Mouse (Mus musculus) intestine, postnatal 0 days (tissue): ENCODE measurements around the gene Tjp3. TPM values are rescaled to one million over a fixed set of nuclear protein-coding genes. Genes with fewer than 3 reads are reported as not detected.
A peak's percentile ranks its signal among the peaks of the same experiment; 100 is the strongest.

Experiments
- ATAC-seq: fragments of 200-750 bp; cut with Nextera tagmentation; 2 replicates; pipeline ENCODE4 v1.8.0; 2017; ENCODE audit warnings: mild to moderate bottlenecking, moderate TSS enrichment, moderate library complexity
- H3K27ac ChIP-seq: fragments of 300-500 bp; sonication (generic); 2 replicates; pipeline ENCODE4 v1.5.1; 2014; ENCODE audit warnings: mild to moderate bottlenecking, low read depth, low read length, moderate library complexity
- H3K27me3 ChIP-seq: fragments of 300-500 bp; sonication (generic); replicated peaks from 2 replicates; pipeline ENCODE4 v1.6.1; 2014; ENCODE audit warnings: low read length, mixed read lengths; ENCODE audit not compliant: control insufficient read depth, insufficient read depth
- H3K36me3 ChIP-seq: fragments of 300-500 bp; sonication (generic); 2 replicates; pipeline ENCODE4 v1.6.1; 2014; ENCODE audit warnings: mild to moderate bottlenecking, moderate library complexity; ENCODE audit not compliant: control insufficient read depth, insufficient read depth
- H3K4me1 ChIP-seq: fragments of 300-500 bp; sonication (generic); replicated peaks from 2 replicates; pipeline ENCODE4 v1.6.1; 2014; ENCODE audit warnings: antibody characterized with exemption, low read length, mixed read lengths; ENCODE audit not compliant: control insufficient read depth, insufficient read depth
- H3K4me2 ChIP-seq: fragments of 300-500 bp; sonication (generic); replicated peaks from 2 replicates; pipeline ENCODE4 v1.6.1; 2014; ENCODE audit warnings: low read depth, mild to moderate bottlenecking, moderate library complexity
- H3K4me3 ChIP-seq: fragments of 300-500 bp; sonication (generic); 2 replicates; pipeline ENCODE4 v1.5.1; 2014; ENCODE audit warnings: low read depth, low read length
- H3K9ac ChIP-seq: fragments of 300-500 bp; sonication (generic); 2 replicates; pipeline ENCODE4 v1.6.1; 2014; ENCODE audit warnings: mild to moderate bottlenecking, low read depth, low read length
- H3K9me3 ChIP-seq: fragments of 300-500 bp; sonication (generic); 2 replicates; pipeline ENCODE4 v1.6.1; 2016; ENCODE audit warnings: mixed run types; ENCODE audit not compliant: control insufficient read depth
- CTCF ChIP-seq: sonication (generic); IDR thresholded peaks from 2 replicates; pipeline ENCODE4 v1.5.1; 2016; ENCODE audit warnings: low read depth, mild to moderate bottlenecking, control low read depth, antibody characterized with exemption, moderate library complexity
- WGBS: fragments of 180-500 bp; shearing (Covaris S2); extraction: QIAGEN DNeasy Blood & Tissue Kit; methylation state at CpG from one replicate; pipeline ENCODE4 v1.1.7; 2014; 5-methylcytosine and 5-hydroxymethylcytosine counted together
- polyA plus RNA-seq: library from polyadenylated mRNA; unstranded; fragments of >200 nt; fragmentation: Nextera tagmentation; extraction: Ambion mirVana; gene quantifications from 2 replicates; pipeline ENCODE4 v1.2.1, GENCODE M21; 2015

Tjp3 gene
- polyA plus RNA-seq, 1 experiment from 2014 or later: 43.4 TPM

DNA sequence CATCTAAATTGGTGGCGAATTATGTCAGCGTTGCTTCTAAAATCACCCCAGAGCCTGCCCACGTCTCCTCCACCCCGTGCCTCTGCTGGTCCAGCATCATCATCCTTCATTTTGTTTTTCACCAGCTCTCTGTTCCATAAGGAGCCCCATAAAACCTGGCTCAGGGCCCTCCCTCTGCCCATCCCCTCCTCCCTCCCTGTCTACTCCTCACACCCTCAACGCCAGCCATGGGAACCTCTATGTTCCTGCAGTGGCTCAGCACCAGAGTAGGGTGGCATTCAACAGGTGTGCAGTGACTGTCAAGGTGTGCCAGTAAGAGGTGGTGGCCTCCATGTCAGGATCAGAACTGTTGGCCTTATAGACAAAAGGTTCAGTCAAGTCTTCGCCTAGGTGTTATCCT is 3.8 kb upstream of the Tjp3 start:
- Histone ChIP-seq H3K9me3 (no peaks in the 10 kb centered on the region), H3K4me1 (peaks cover 24% of the 10 kb centered on the region), H3K27ac (no peak overlapping the region), H3K4me3 (no peak overlapping the region), H3K4me2 (peak overlapping the region; percentile 88; the same call in 1 of the 2 replicates), H3K36me3 (no peaks in the 10 kb centered on the region), H3K27me3 (no peaks in the 10 kb centered on the region), H3K9ac (no peak overlapping the region)
- no peak for ATAC-seq
- no peak for TF ChIP-seq CTCF
- 88% methylated on average over 6 of the region's 6 CpGs for WGBS

GRCm38 (mm10) chr10:81294442-81294841 is 3.1 kb upstream of the Tjp3 start:
- peak overlapping the region; percentile 30 for H3K27ac ChIP-seq
- H3K36me3 ChIP-seq: no peaks in the 10 kb centered on the region
- peaks cover 19% of the 10 kb centered on the region for H3K4me1 ChIP-seq
- no peaks in the 10 kb centered on the region for H3K9me3 ChIP-seq
- peak overlapping the region; percentile 88 for H3K4me2 ChIP-seq
- ATAC-seq: no peak
- no peaks in the 10 kb centered on the region for H3K27me3 ChIP-seq
- TF ChIP-seq CTCF: no peak
- WGBS: 26% methylated on average over 8 of the region's 8 CpGs
- no peak overlapping the region for H3K9ac ChIP-seq
- peak overlapping the region; percentile 76; the same call in 1 of the 2 replicates for H3K4me3 ChIP-seq

- peak overlapping the region; percentile 76 for H3K4me3 ChIP-seq
- peaks cover 16% of the 10 kb centered on the region for H3K4me1 ChIP-seq
- H3K9ac ChIP-seq: peak overlapping the region; percentile 67
- no peaks in the 10 kb centered on the region for H3K36me3 ChIP-seq
- peak overlapping the region; percentile 84 for H3K27ac ChIP-seq
- no peaks in the 10 kb centered on the region for H3K27me3 ChIP-seq
- ATAC-seq: no peak
- 2% methylated on average over 25 of the region's 25 CpGs for WGBS
- TF ChIP-seq CTCF: no peak
- H3K9me3 ChIP-seq: no peaks in the 10 kb centered on the region
- H3K4me2 ChIP-seq: peak overlapping the region; percentile 88
These were observed 2.1 kb upstream of the Tjp3 start for GRCm38 (mm10) chr10:81293334-81294030.

DNA sequence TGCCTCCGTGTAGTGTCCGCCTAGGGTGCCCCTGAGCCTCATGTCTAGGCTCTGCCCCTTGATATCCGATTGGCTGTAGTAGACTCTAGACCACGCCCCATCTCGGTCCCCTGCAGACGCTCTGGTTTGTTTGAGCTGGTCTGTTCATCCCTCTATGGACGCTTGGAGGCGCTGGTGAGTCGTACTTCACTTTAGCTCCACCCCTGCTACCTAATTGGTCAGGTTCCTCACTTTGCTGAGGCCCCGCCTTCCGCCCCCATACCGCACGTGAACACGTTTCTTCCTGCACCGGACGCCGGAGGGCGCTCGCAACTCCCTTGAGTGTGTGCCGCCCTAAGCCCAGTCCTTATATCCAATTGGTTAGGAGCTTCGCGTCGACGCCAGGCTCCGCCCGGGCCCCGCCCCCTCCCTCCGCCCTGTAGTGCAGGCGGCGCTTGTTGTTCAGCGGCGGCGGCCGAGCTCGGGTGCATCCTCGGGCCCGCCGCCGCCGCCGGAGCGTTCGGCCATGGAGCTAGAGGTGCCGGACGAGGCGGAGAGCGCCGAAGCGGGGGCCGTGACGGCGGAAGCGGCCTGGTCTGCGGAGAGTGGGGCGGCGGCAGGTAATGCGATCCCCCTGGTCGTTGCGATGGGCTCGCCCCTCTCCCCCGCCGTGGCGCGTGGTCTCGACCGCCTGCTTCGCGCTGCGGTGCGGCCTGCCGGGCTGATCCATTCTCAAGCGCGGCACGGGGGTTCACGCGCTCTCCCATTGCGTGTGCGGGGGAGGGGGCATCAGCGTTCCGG is 1.4 kb upstream of the Tjp3 start, which contains the start of gene Pip5k1c:
Pip5k1c (plus strand) TSS at position 410 of the 780 bp plus-strand sequence.
- H3K9me3 ChIP-seq: no peaks in the 10 kb centered on the region
- ATAC-seq: peak; percentile 90
- peak within 1 kb of the TSS; percentile 92 for H3K27ac ChIP-seq
- peak within 1 kb of the TSS; percentile 88 for H3K4me2 ChIP-seq
- H3K27me3 ChIP-seq: no peaks in the 10 kb centered on the region
- H3K4me3 ChIP-seq: peak within 1 kb of the TSS; percentile 76
- peak; percentile 96 for TF ChIP-seq CTCF
- H3K9ac ChIP-seq: peak within 1 kb of the TSS; percentile 67
- peaks cover 11% of the 10 kb centered on the region for H3K4me1 ChIP-seq
- no peaks in the 10 kb centered on the region for H3K36me3 ChIP-seq
- under 1% methylated on average over 79 of the region's 80 CpGs for WGBS

DNA sequence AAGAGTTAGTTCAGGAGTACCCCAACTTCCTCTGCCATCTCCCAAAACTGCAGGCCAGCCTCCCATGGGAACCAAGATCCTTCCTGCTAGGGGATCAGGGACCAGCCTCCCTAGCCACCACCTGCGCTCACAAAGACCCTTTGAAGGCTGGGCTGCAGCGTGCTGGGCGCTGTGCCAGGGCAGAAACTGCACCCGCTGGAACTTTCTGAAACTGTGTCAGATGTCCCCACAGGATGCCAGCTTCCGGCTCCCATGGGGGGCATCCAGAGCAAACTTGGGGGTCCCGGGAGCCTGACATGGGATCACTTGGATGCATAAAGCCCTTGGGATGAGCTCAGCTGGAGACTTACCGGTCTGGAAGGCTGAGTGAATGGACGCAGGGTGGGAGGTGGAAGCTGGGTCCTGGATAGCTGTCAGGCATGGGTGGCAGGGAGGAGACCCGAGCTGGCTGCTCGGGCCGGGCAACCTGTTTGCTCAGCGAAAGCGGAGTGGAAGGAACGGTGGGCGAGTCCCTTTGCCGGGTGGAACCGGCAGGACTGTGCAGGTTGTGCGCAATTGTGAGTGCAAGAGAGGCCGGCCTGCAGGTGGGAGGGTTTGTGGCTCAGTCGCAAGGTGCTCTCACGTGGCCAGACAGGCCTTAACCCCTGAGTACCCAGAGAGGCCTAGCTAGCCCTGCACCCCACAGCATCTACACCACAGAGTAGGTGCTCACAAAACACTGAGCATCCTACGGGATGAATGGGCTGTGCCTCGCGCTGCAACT is 502 bp downstream of the Tjp3 start:
- WGBS: 13% methylated on average over 24 of the region's 24 CpGs
- Histone ChIP-seq H3K36me3 (no peaks in the 10 kb centered on the region), H3K27me3 (no peaks in the 10 kb centered on the region), H3K27ac (peak overlapping the region; percentile 92), H3K4me3 (peak overlapping the region; percentile 52), H3K4me1 (peaks cover 14% of the 10 kb centered on the region), H3K9me3 (no peaks in the 10 kb centered on the region), H3K4me2 (peak overlapping the region; percentile 60), H3K9ac (peak overlapping the region; percentile 52)
- TF ChIP-seq CTCF: no peak
- peak; percentile 11 for ATAC-seq

DNA sequence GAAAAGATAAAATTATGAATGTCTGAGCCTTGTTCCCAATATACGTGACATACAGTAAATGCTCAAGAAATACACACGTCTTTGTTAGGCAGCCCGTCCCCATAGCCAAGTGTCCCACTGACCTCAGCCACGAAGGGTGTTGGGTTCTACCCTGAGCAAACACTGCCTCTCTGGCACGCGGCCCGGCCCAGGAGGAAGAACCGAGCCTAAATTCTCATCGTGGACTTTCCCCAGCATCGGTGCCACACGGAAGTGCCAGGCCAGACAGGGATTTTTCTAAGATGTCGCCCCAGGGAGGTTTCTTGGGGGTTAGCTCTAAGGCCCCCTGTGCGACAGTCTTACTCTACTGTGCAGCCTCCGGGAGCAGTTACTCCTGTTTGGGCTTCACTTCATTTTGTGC is 1.6 kb downstream of the Tjp3 start:
- TF ChIP-seq CTCF: no peak
- peak; percentile 7; the same call in 1 of the 2 replicates for ATAC-seq
- Histone ChIP-seq H3K36me3 (no peaks in the 10 kb centered on the region), H3K4me1 (peaks cover 14% of the 10 kb centered on the region), H3K9ac (peak overlapping the region; percentile 52), H3K4me2 (peak overlapping the region; percentile 60), H3K27me3 (no peaks in the 10 kb centered on the region), H3K4me3 (peak overlapping the region; percentile 52), H3K27ac (peak overlapping the region; percentile 92), H3K9me3 (no peaks in the 10 kb centered on the region)
- WGBS: 25% methylated on average over 14 of the region's 14 CpGs
